Mouse (Mus musculus): ENCODE results near the gene Ptgs1. TPM values are rescaled to one million over a fixed set of nuclear protein-coding genes. Genes with fewer than 3 reads are reported as not detected.

The Ptgs1 gene
- total RNA-seq, 2 experiments from 2014 or later = 5.4 to 18.4 TPM

DNA sequence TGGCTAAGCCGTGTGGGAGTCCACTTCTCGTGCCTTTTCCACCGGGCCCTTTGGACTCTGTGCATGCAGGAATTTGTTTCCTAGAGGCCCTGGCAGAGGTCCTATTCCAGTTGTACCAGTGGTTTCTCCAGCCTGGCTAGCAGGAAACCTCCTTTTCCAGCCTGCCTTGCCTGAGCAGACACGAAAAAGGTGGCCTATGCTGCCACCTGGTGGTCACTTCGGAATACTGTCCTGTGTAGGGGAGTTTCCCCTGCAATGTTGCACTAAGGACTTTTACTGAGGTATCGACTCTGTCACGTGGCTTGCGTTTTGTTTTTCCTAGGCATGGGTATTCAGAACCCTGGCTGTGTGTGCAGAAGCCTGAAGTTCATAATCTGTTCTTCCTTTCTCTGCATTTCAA lies 16.2 kb upstream of the Ptgs1 start:
- peak; percentile 83 for ATAC-seq (replicated peaks; ENCODE audit: low FRiP score, poor library complexity, severe bottlenecking)

DNA sequence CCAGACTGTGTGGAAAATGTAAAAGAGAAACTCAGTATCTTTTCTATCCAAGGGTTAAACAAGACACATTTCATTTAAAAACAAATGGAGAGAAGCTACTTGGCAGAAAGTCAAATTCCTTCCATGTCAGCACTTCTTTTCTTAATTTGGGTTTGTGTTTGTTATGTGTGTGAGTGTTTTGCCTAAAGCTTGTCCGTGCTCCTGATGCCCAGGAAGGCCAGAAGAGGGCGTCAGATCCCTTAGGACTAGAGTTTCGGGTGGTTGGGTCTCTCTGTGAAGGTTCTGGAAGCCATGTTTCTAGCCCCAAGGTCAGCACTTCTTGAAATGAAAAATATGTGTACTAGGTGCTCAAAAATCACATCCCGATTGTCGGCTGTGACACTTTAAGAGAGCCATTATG lies 15.8 kb upstream of the Ptgs1 start:
- no peak for ATAC-seq (replicated peaks; ENCODE audit: low FRiP score, poor library complexity, severe bottlenecking)

DNA sequence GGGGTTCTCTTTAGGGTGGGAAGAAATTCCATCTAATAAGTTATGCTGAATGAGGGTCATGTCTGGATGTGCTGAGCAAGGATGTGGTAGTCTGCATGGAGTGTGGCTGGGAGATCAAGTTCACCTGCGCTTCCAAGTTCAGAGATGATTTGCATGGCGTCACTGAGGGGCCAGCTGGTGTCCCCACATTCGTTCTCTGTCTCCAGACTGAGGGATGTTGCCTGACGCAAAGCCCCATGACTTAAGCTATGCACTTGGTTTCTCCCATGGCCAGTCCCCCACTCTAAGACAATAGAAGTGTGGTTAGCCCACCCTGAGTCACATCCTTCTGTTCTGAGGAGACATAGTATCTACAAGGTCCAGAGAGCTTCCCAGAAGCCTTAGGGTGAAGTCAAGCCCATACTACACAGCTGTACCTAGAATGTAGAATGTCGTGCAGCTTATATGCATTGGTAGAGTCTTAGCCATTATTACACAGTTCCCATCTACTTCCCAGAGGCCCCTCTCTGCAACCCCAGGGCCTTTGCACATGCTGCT lies 15.0 kb upstream of the Ptgs1 start:
- ATAC-seq (replicated peaks; ENCODE audit: low FRiP score, poor library complexity, severe bottlenecking) = no peak

DNA sequence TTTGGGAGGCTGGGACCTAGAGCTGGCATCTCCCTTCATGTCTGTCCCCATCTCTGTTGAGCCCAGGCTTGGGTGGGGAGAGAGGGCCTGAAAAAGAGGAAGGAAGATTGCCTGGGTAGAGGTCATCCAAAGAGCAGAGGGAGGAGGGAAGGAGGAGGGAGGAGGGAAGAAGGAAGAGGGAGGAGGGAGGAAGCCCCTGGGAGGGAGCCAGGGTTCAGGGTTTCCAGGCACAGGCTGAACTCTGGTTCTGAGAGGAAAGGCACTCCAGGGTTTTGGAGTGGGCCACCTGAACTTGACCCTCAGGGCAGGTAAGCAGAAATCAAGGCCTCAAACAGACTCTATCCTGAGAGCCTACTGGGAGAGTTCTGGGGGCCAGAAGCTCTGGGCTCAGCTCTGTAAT lies 13.7 kb upstream of the Ptgs1 start:
- no peak for ATAC-seq (replicated peaks; ENCODE audit: low FRiP score, poor library complexity, severe bottlenecking)

DNA sequence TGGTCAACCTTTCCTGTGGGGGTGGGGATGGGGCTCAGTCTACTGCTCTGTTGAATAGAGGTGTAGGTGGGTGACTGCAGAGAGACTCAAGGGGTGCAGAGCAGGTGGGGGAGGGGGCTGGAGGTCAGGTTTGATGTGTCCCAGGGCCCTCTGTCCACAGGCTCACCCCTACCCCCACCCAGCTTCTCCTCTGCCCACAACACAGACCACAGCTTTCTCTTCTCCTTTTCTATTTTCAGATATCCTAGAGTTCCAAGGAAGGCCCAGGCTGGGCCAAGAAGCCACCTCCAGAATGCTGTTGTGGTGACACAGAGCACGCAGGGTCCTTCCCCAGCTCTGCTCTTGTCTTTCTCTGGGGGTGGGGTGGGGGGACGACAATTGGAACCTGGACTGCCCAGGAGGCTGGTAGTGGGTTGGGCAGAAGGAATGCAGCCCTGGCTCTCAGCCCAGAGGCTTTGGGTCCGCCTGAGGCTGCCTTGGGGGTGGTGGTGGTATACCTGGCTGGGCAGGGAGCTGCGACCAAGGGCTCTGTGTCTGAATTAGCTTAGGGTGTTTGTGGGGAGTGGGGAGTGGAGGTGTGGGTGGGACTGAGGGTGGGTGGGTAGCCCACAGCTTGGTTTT lies 13.2 kb upstream of the Ptgs1 start:
- ATAC-seq (replicated peaks; ENCODE audit: low FRiP score, poor library complexity, severe bottlenecking) = no peak

DNA sequence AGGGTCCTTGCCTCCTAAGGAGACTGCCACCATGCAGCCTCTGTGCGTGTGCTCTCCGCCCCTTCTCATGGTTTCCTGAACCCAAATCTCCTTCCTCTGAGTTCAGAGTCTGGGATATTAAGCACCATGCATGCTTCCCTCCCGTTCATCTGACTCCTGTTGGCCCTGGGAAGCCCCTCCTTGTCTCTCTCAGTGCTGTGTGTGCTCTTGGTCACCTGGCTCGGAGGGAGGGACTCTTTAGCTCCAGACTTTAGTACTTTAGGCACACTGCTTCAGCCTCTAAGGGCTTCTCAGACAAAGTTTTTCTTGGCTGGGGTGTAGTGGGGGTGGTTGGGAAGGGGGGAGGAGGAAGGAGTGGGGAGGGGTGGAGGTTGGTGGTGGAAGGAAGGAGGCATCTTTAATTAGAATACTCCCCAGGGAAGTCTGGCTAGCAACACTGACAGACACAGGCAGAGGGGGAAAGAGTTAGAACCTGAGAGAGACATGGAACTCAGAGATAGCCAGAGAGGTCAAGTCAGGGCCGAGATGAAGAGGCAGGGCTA lies 12.5 kb upstream of the Ptgs1 start:
- no peak for ATAC-seq (replicated peaks; ENCODE audit: low FRiP score, poor library complexity, severe bottlenecking)

DNA sequence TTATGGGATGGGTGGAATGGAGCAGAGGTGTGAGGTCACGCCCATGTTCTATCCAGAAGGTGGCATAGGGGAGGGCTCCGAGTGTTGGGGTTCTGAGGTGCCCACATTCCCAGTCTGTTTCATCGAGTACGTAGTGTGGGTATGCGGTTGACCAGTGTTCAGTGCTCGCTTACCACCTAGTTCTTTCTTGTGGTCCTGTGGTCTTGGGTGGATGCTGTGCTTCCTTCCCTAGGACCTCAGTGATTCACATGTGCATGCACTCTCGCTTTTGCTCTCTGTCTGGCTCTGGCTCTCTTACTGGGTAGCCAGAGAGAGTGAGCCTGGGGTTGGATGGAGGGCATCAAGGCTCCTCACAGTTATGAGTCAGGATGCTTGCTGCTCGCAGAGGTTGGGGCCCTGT lies 10.1 kb upstream of the Ptgs1 start:
- no peak for ATAC-seq (replicated peaks; ENCODE audit: low FRiP score, poor library complexity, severe bottlenecking)

DNA sequence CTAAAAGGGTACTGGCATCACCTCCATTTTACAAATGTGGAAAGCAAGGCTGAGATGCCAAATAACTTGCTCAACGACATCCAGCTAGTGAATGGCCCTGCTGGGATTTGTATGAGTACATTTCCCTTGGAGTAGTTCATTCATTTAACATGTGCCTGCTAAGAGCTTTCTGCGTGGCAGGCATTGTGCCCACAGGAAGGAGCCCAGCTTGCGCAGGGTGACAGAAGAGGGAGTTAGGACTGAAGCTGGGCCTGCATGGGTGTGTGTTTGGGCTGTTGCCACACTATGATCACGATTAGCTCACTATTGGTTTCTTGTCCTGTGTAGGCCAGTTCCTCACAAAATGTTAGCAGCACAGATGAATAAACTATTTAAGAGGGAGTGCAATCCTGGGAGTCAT lies 9.3 kb upstream of the Ptgs1 start:
- ATAC-seq (replicated peaks; ENCODE audit: low FRiP score, poor library complexity, severe bottlenecking) = no peak

DNA sequence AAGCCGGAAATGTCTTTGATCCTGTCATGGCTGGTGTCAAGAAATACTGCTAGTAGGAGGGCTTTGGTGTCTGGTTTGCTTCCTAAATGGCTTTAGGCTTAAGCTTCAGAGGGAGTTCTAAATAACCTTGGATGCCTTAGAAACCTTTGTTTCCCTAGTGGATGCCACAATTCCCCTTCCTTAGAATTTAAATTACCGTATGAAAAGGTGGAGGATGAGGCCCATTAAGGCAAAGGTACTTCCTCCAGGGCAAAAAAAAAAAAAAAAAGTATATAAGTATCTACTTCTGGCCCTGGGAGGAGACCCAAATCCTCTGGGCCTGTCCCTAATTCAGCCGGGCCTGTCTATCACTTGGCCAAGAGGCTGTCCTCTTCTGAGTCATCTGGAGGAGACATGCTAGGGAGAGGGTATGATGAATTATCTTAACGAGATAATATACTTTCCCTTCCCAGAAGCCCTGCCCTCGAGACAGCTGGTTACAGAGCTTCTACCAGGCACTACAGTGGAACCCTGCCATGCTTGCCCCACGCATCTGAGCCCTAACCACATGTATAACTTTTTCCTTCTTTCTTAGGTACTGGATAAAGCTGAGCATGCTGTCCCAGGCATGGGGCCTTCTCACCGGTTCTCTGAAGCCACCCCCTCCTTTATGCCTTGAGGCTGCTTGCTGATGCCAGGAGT lies 7.9 kb upstream of the Ptgs1 start:
- no peak for ATAC-seq (replicated peaks; ENCODE audit: low FRiP score, poor library complexity, severe bottlenecking)

DNA sequence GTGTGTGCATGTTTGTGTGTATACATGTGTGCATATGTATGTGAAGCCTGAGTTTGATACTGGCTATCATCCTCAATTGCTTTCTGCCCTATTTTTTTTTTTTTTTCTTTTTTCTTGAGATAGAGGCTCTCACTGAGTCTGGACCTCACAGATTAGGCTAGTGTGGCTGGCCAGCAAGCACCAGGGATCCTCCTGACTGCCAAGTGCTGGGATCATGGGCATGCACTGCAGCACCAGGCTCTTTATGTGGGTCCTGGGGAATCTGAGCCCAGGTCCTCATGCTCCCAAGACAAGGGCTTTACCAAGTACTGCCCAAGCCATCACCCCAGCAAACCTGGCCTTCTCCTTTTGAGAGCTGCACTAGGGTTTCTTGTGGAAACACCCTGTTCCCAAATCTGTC lies 6.8 kb upstream of the Ptgs1 start:
- no peak for ATAC-seq (replicated peaks; ENCODE audit: low FRiP score, poor library complexity, severe bottlenecking)

DNA sequence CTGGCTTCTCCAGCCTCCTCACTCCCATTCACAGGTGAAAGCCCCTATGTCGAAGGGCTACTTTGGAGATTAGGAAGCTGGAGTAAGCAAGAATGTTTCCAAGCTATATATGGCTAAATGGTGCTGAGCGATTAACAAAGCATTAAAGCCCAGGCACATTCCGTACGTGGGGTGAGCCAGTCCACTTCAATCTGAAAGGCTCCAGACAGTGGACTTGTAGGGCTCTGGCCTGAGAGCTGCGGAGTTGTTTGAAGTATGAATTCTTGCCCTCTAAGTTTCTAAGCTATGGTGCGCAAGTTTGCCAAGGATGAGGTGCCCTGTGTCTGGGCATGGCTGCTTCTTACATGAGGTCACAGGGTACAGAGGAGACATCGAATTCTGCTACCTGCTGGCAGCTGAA lies 6.1 kb upstream of the Ptgs1 start:
- ATAC-seq (replicated peaks; ENCODE audit: low FRiP score, poor library complexity, severe bottlenecking) = no peak

DNA sequence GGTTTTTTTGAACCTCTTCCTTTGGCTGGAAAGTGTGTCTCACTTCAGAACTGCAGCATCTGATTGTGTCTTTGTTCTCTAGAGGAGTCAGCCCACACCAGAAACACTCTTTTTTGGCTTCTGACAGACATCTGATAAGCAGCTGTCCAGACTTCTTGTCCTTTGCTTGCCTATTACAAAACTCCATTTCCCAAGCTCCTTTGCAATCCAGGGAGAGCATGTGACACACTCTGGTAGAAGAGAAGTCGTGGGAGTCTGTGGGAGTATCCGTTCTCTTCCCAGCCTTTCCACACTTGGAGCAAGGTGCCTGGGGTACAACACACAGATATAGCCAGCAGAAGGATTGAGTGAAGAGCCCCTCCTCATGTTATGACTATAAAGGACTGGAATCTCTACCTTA lies 5.6 kb upstream of the Ptgs1 start:
- ATAC-seq (replicated peaks; ENCODE audit: low FRiP score, poor library complexity, severe bottlenecking) = no peak

DNA sequence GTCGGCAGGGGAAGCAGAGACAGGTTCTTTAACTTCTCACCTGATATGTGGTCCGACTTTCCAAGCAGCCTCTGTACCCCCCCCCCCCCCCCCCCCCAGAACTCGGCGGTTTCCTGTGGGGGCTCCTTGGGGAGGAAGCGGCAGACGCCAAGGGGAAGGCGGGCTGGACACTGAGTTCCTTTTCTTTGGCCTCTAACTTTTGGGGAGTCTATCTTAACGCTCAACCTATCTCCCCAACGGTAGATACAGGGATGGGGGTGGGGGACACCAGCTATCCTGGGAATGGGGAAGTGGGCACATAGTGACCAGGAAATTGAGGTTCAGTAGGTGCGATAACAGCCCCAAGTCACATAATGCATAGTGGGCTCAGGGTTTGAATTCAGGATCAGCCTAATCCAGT lies 741 bp downstream of the Ptgs1 start:
- ATAC-seq (replicated peaks; ENCODE audit: low FRiP score, poor library complexity, severe bottlenecking) = no peak

DNA sequence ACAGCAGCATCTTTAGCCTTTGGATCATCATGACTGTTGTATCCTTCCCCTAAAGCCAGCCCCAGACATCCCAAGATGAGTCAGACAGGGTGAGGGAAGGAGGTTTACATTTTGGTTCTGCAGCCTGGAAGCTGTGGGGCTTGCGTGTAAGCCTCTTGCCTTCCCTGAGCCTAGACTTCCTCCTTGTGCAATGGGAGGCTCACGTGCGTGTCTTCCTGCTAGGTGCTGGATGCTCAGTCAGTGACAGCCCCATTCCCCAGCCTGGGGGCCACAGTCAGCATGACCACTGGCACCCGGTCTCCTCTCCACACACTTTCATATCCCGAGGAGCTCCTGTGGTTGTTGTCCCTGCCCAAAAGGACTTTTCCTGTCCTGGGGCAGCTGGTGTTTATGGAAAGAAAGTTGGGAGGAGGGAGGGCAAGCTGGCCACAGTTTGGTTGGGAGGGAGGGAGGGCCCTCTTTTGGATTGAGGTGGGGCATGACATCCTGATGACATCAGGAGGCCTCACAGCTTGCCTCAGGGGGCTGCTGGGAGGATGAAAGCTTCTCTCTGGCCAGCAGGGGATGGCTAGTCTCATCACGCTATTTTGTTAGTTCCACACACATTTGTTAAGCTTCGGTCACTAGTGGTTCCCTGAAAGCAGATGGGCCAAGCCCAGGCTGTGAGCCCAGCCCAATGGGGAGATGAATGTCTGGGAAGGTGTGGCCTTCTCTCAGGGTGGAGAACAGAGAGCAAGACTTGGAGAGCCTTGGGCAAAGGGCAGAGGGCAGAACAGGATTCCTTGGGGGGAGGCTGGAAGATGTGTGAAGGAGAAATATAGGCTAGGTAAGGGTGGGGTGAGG lies 4.5 kb downstream of the Ptgs1 start:
- no peak for ATAC-seq (replicated peaks; ENCODE audit: low FRiP score, poor library complexity, severe bottlenecking)

DNA sequence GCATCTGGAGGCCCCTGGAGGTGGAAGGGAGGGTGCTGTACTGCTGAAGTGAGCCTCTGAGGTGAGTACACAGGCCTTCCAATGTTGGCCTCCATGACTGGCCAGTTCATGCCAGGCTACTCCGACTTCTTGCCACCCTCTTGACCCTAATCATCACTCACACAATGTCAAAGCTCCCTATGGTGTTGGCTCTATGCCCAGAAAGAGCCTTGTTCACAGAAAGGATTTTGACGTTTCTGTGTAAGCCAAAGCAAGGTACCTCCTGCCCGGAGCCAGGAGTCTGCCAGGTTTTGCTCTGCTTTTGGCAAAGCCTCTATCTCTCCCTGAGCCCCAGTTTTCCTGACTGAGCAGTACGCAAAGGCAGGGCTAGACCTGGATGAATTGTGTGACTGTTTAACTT lies 5.7 kb downstream of the Ptgs1 start:
- no peak for ATAC-seq (replicated peaks; ENCODE audit: low FRiP score, poor library complexity, severe bottlenecking)

DNA sequence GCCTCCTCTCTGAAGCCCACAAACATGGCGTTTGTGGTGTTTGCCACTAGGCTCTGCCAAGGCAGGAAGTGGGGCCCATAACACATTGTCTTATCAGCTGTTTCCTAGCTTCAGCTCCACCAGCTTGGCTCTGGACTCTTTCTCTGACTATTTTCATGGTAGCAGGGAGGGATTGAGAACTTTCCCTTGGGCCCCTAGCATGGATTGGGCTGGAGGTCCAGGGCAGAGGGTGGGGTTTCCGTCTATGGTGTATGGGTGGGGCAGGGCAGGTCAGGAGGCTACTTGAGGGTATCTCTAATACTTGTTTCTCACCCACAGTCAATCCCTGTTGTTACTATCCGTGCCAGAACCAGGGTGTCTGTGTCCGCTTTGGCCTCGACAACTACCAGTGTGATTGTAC lies 6.7 kb downstream of the Ptgs1 start:
- ATAC-seq (replicated peaks; ENCODE audit: low FRiP score, poor library complexity, severe bottlenecking) = no peak

DNA sequence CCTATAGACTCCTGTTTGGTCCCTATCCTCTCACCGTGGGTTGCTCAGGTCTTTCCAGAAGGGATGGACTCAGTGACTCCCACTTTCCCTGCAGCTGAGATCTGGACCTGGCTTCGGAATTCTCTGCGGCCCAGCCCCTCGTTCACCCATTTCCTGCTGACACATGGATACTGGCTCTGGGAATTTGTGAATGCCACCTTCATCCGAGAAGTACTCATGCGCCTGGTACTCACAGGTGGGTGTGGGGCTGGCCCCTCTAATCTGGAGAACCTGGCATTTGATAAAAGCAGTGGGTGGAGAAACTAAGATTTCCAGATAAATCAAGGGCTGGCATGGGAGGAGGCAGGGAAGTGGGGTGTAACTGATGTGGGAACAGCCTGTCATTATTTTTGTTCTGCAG lies 7.3 kb downstream of the Ptgs1 start:
- ATAC-seq (replicated peaks; ENCODE audit: low FRiP score, poor library complexity, severe bottlenecking) = no peak

DNA sequence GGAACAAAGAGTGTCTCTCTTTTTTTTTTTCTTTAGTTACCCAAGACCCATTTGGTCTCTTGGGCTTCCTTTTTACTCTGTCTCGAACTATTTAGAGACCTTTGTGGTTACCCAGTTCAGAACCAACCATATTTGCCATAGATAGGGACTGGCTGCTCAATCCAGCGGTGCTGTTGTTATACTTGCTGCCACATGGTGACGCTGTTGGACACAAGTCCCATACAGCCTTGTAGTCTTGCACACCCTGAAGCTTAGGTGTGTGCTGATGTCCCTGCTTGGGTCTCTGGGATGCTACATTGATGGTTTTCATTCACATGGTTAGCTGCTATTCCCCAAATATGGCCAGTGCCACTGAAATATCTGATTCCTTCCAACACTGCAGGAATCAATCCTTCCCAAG lies 8.2 kb downstream of the Ptgs1 start:
- no peak for ATAC-seq (replicated peaks; ENCODE audit: low FRiP score, poor library complexity, severe bottlenecking)

DNA sequence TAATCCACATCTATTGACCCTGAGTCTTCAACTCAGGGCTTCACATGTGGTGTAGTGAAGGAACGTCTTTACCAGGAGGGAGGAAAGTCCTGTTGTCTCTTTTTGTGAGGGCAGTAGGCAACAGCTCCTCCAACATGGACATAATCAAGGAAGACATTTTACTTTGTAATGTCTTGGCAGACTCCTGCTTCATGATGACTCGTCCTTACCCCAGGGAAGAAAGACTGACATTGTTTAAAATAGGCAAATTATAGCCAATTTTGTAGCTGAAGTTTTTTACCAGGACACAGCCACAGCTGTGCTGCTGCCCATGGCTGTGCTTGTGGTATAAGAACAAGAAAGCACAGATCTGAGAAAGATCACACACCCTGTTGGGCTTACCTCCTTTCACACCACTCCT lies 8.7 kb downstream of the Ptgs1 start:
- ATAC-seq (replicated peaks; ENCODE audit: low FRiP score, poor library complexity, severe bottlenecking) = no peak

DNA sequence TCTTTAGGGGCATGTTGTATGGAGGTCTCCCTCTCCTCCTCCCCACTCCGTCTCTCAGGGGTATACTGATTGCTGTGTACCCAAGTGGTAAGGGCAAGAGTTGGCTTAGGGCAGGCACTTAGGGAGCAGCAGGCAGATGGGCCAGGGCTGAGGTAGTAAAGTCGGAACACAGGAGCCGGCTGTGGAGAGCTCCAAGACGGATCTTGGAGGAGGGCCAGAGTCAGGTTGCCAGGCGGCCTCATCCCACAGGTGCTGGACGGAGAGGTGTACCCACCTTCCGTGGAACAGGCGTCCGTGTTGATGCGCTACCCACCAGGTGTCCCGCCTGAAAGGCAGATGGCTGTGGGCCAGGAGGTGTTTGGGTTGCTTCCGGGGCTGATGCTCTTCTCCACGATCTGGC lies 12.3 kb downstream of the Ptgs1 start:
- no peak for ATAC-seq (replicated peaks; ENCODE audit: low FRiP score, poor library complexity, severe bottlenecking)

Data from erythroid progenitor cell, adult 5-6 weeks (primary cell).